Mouse (Mus musculus) adrenal gland, adult 18-20 months (tissue): Measurements from ENCODE around the gene Csnk2a2. TPM values are rescaled to one million over a fixed set of nuclear protein-coding genes. Genes with fewer than 3 reads are reported as not detected.

Experiments
- DNase-seq, 2 experiments: peaks; one replicate each; pipeline ENCODE4 v3.0.0; 2021 to 2022; ENCODE audit warnings: low spot score in 2 of 2
- total RNA-seq, 2 experiments: library from RNA; stranded (reverse); gene quantifications; 1 replicate in 1 of 2; 2 replicates in 1 of 2; pipeline ENCODE4 v1.2.3; 2021

The Csnk2a2 gene
- total RNA-seq, 2 experiments from 2014 or later = 70.3 to 88.4 TPM

GRCm38 (mm10) chr8:95426781-95427281, 63.0 kb downstream of the Csnk2a2 start:
- no peak for DNase-seq

- DNase-seq = no peak
Measured at GRCm38 (mm10) chr8:95424682-95425081, 65.2 kb downstream of the Csnk2a2 start.

- DNase-seq = no peak
Measured at GRCm38 (mm10) chr8:95422193-95422810, 67.5 kb downstream of the Csnk2a2 start.

- DNase-seq = no peak
Measured at GRCm38 (mm10) chr8:95411309-95411972, 78.4 kb downstream of the Csnk2a2 start.

- no peak for DNase-seq
Measured at GRCm38 (mm10) chr8:95409518-95409917, 80.3 kb downstream of the Csnk2a2 start.

GRCm38 (mm10) chr8:95401091-95401490, 88.7 kb downstream of the Csnk2a2 start:
- DNase-seq = no peak

- DNase-seq = no peak
Measured at GRCm38 (mm10) chr8:95399131-95399530, 90.7 kb downstream of the Csnk2a2 start.

GRCm38 (mm10) chr8:95397201-95397600, 92.6 kb downstream of the Csnk2a2 start:
- DNase-seq = no peak

- no peak for DNase-seq
Measured at GRCm38 (mm10) chr8:95396752-95397151, 93.1 kb downstream of the Csnk2a2 start.

Other genes with a start within 250 kb of the Csnk2a2 start
- under 1 TPM; 0.20 to 0.22 TPM for gene Cngb1, start 183.5 kb downstream of the Csnk2a2 start, total RNA-seq
- gene Tepp, start 179.5 kb downstream of the Csnk2a2 start, total RNA-seq = 1 to 10 TPM in 1 of 2 experiments, under 1 TPM in 1; 0.64 to 1.3 TPM
- gene Zfp319, start 158.1 kb downstream of the Csnk2a2 start, total RNA-seq = 10 to 100 TPM in 1 of 2 experiments, 1 to 10 TPM in 1; 9.4 to 11.0 TPM
- 10 to 100 TPM; 11.6 to 11.9 TPM for gene Usb1, start 157.8 kb downstream of the Csnk2a2 start, total RNA-seq
- 1 to 10 TPM; 5.6 to 8.9 TPM for gene Mmp15, start 137.8 kb downstream of the Csnk2a2 start, total RNA-seq
- 10 to 100 TPM; 25.8 to 33.6 TPM for gene Cfap20, start 55.2 kb downstream of the Csnk2a2 start, total RNA-seq
- gene Ccdc113, start 44.0 kb upstream of the Csnk2a2 start, total RNA-seq = under 1 TPM; 0.54 to 0.63 TPM
- gene Prss54, start 86.3 kb upstream of the Csnk2a2 start, total RNA-seq = not detected
- 1 to 10 TPM; 1.6 to 1.7 TPM for gene Gins3, start 143.4 kb upstream of the Csnk2a2 start, total RNA-seq
- gene Ndrg4, start 186.9 kb upstream of the Csnk2a2 start, total RNA-seq = 10 to 100 TPM; 28.2 to 28.7 TPM
- 10 to 100 TPM; 29.0 to 38.2 TPM for gene Setd6, start 225.8 kb upstream of the Csnk2a2 start, total RNA-seq